ENCODE assay signal across 8 mouse cellular contexts in the genomic region with DNA sequence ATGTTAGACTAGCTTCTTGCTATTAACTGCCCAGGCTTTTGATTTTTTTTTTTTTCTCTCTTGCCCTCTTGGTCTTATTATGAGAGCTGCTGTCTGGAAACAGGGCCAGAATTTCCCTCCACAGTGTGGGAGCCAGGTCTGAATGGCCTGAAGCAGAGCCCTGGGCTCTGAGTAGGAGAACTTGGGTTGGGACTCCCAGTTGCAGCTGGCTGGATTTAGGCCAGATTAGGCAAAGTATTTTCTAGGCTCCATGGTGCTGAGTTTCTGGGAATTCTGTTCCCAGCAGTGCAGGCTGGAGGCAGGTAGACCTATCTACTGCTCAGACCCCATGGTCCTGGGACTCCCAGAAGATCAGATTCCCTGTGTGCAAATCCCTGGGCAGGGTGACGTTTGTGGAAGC. TPM values are rescaled to one million over a fixed set of nuclear protein-coding genes. Genes with fewer than 3 reads are reported as not detected.
DNase-seq lines count a peak whose midpoint lies in the region; ATAC-seq and TF ChIP-seq lines count a peak whose summit lies in the region.

No protein-coding gene starts in this region.

- H3K27ac ChIP-seq in kidney, embryonic 15.5 days, result peak overlapping the region; percentile 68; the same call in 1 of the 2 replicates
- H3K27ac ChIP-seq in limb, embryonic 11.5 days (replicated peaks; ENCODE audit: low read depth, low read length), result peak overlapping the region; percentile 43
- H3K27ac ChIP-seq in thymus, adult 2 months (ENCODE audit: control insufficient read depth, insufficient read depth, low read length), result no peak overlapping the region

- peaks cover 75% of the 10 kb centered on the region for H3K4me1 ChIP-seq in kidney, embryonic 15.5 days
- peaks cover 36% of the 10 kb centered on the region for H3K4me1 ChIP-seq in limb, embryonic 11.5 days (ENCODE audit: control insufficient read depth, insufficient read depth, low read length)
- peaks cover 7% of the 10 kb centered on the region for H3K4me1 ChIP-seq in thymus, adult 2 months (replicated peaks; ENCODE audit: control insufficient read depth, insufficient read depth, low read length)

- no peak overlapping the region for H3K9ac ChIP-seq in kidney, embryonic 15.5 days
- H3K9ac ChIP-seq in limb, embryonic 11.5 days (ENCODE audit: low read length), result no peak overlapping the region

- WGBS in kidney, embryonic 15.5 days, result 41% methylated on average over 1 of the region's 1 CpGs
- WGBS in limb, embryonic 11.5 days, result 62% methylated on average over 1 of the region's 1 CpGs
- 90% methylated on average over 1 of the region's 1 CpGs for WGBS in thymus, adult 2 months

- no peak for DNase-seq in kidney, adult 11 months
- peak; percentile 43 for DNase-seq in brain, embryonic 14.5 days (ENCODE audit: low read depth)
- peak; percentile 60 to 66 for DNase-seq in heart, adult 18-20 months
- DNase-seq in limb, embryonic 11.5 days (ENCODE audit: low spot score), result no peak
- no peak for DNase-seq in thymus, adult 2 months
- no peak for DNase-seq in thymus, adult 18-20 months
- DNase-seq in frontal cortex, postnatal 14 days (ENCODE audit: low spot score in 2 of 2), result no peak

- H3K4me2 ChIP-seq in kidney, embryonic 15.5 days, result no peak overlapping the region
- H3K4me2 ChIP-seq in limb, embryonic 11.5 days (ENCODE audit: low read depth, severe bottlenecking), result no peak overlapping the region

- H3K9me3 ChIP-seq in kidney, embryonic 15.5 days (replicated peaks), result no peaks in the 10 kb centered on the region
- H3K9me3 ChIP-seq in limb, embryonic 11.5 days (ENCODE audit: control insufficient read depth, low read length), result no peaks in the 10 kb centered on the region

- no peak for TF ChIP-seq CTCF in brain, embryonic 14.5 days (IDR thresholded peaks at IDR 0.05; ENCODE audit: borderline replicate concordance, extremely low read depth, insufficient read depth, insufficient read length)
- TF ChIP-seq CTCF in thymus, adult 2 months (IDR thresholded peaks at IDR 0.05; ENCODE audit: borderline replicate concordance, control insufficient read depth, extremely low read depth, insufficient read depth, low read length, poor library complexity), result no peak

- no peak overlapping the region for H3K4me3 ChIP-seq in kidney, embryonic 15.5 days (replicated peaks)
- no peak overlapping the region for H3K4me3 ChIP-seq in limb, embryonic 11.5 days (ENCODE audit: low read depth, low read length)
- no peak overlapping the region for H3K4me3 ChIP-seq in thymus, adult 2 months (ENCODE audit: control insufficient read depth, insufficient read depth, low read length)

- TF ChIP-seq POLR2A in brain, embryonic 14.5 days (IDR thresholded peaks at IDR 0.05; ENCODE audit: borderline replicate concordance, extremely low read depth, insufficient read depth, insufficient read length, poor library complexity, severe bottlenecking), result no peak
- no peak for TF ChIP-seq POLR2A in thymus, adult 2 months (IDR thresholded peaks at IDR 0.05; ENCODE audit: control insufficient read depth, extremely low read depth, insufficient read depth, low read length, poor library complexity)

- no peak for ATAC-seq in kidney, embryonic 15.5 days (replicated peaks; ENCODE audit: low FRiP score)
- ATAC-seq in limb, embryonic 11.5 days (ENCODE audit: insufficient number of reproducible peaks, low FRiP score, low TSS enrichment, low read depth), result no peak

- H3K27me3 ChIP-seq in kidney, embryonic 15.5 days, result peaks cover 6% of the 10 kb centered on the region; the same call in 1 of the 2 replicates
- H3K27me3 ChIP-seq in limb, embryonic 11.5 days (ENCODE audit: control insufficient read depth, insufficient read depth, low read length), result no peaks in the 10 kb centered on the region
- H3K27me3 ChIP-seq in thymus, adult 2 months (ENCODE audit: control insufficient read depth, insufficient read depth, low read length), result peaks cover under 1% of the 10 kb centered on the region; the same call in 1 of the 2 replicates

- no peaks in the 10 kb centered on the region for H3K36me3 ChIP-seq in kidney, embryonic 15.5 days
- H3K36me3 ChIP-seq in limb, embryonic 11.5 days (ENCODE audit: control insufficient read depth, insufficient read depth, low read length), result no peaks in the 10 kb centered on the region
- no peaks in the 10 kb centered on the region for H3K36me3 ChIP-seq in thymus, adult 2 months (ENCODE audit: control insufficient read depth, insufficient read depth, low read length)

RNA-seq across cellular contexts. Expression of gene Sdc3, which starts 6.1 kb away (rescaled TPM):
- 22.3 and 26.5 TPM in 2 replicates for polyA plus RNA-seq in kidney, embryonic 15.5 days (2015; fragmentation: Nextera tagmentation; extraction: Ambion mirVana)
- polyA plus RNA-seq in brain, embryonic 14.5 days (2012; rRNA removed), result 137 and 275 TPM in 2 replicates
- 10 to 100 TPM; 37.1 to 38.2 TPM for total RNA-seq in heart, adult 18-20 months (2021)
- polyA plus RNA-seq in limb, embryonic 11.5 days (2014; fragmentation: Nextera tagmentation; extraction: Ambion mirVana), result 18.6 and 24.7 TPM in 2 replicates
- polyA plus RNA-seq in thymus, adult 2 months (2012; rRNA removed), result 96.8 and 97.5 TPM in 2 replicates

Comparison
In these comparisons a context has a peak if more than half of its experiments do, and no peak if none do; other contexts are left out.
1. DNase-seq: peak in brain, embryonic 14.5 days (single experiment) and heart, adult 18-20 months (2 of 2); none in kidney, adult 11 months (single experiment), limb, embryonic 11.5 days (single experiment), thymus, adult 2 months (single experiment), thymus, adult 18-20 months (0 of 2) and frontal cortex, postnatal 14 days (0 of 2).